Mouse (Mus musculus): ENCODE results near the gene Tprkb. TPM values are rescaled to one million over a fixed set of nuclear protein-coding genes. Genes with fewer than 3 reads are reported as not detected.
"Not testable (repeated sequence)": the region's sequence is repeated elsewhere in the genome, so short reads cannot be mapped to it uniquely, and the experiment has no call there.

Gene Tprkb
- polyA plus RNA-seq, 1 experiment from 2014 or later, result 45.9 TPM

DNA sequence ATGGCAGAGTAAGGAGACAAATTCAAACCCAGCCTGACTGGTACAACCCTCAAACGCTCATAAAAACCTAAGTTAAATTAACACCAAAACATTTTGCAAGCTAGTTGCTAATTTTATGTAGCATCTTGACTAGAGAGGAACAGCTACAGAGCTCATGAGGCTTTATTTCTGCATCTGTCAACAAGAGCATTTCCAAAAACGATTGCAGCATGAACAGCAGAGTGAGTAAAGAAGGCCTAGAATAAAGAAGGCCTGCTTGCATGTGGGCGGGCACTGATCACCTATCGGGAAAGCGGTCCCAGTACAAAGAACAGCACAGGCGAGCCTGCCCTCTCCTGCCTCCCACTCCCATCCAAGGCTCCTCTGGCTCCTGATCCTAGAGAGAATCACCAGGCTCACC, 36.9 kb downstream of the Tprkb start:
- Histone ChIP-seq H3K9me3 (no peaks in the 10 kb centered on the region), H3K36me3 (peaks cover 93% of the 10 kb centered on the region), H3K4me3 (no peak overlapping the region), H3K27ac (no peak overlapping the region), H3K4me1 (no peaks in the 10 kb centered on the region), H3K4me2 (no peak overlapping the region), H3K9ac (no peak overlapping the region), H3K27me3 (no peaks in the 10 kb centered on the region)
- ATAC-seq (ENCODE audit: insufficient number of reproducible peaks, insufficient read depth, low FRiP score, low TSS enrichment, low read depth), result no peak
- WGBS, result 91% methylated on average over 6 of the region's 6 CpGs

DNA sequence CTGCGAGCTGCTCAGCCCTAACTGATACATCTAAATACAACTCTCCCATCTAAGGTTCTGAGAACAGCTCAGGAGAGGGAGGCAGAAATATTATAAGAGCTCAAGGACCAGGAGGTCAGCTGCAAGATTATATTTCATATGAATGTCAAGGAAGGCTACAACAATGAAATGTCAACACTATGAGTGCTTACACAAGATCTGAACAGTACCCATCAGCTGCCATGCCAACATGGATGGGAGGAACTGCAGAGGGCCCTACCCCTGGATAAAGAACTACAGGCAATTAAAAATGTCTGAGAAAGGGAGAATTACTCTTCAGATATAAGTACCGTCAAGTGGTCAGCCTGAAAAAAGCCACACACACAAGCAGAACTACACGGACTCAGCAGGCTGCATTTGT, 45.9 kb downstream of the Tprkb start:
- no peak overlapping the region for H3K4me3 ChIP-seq
- 86% methylated on average over 3 of the region's 3 CpGs for WGBS
- no peak overlapping the region for H3K27ac ChIP-seq
- H3K9me3 ChIP-seq, result no peaks in the 10 kb centered on the region
- peaks cover 51% of the 10 kb centered on the region for H3K36me3 ChIP-seq
- no peak for ATAC-seq (ENCODE audit: insufficient number of reproducible peaks, insufficient read depth, low FRiP score, low TSS enrichment, low read depth)
- H3K4me2 ChIP-seq, result no peak overlapping the region
- H3K9ac ChIP-seq, result no peak overlapping the region
- H3K4me1 ChIP-seq, result peaks cover 10% of the 10 kb centered on the region
- no peaks in the 10 kb centered on the region for H3K27me3 ChIP-seq

DNA sequence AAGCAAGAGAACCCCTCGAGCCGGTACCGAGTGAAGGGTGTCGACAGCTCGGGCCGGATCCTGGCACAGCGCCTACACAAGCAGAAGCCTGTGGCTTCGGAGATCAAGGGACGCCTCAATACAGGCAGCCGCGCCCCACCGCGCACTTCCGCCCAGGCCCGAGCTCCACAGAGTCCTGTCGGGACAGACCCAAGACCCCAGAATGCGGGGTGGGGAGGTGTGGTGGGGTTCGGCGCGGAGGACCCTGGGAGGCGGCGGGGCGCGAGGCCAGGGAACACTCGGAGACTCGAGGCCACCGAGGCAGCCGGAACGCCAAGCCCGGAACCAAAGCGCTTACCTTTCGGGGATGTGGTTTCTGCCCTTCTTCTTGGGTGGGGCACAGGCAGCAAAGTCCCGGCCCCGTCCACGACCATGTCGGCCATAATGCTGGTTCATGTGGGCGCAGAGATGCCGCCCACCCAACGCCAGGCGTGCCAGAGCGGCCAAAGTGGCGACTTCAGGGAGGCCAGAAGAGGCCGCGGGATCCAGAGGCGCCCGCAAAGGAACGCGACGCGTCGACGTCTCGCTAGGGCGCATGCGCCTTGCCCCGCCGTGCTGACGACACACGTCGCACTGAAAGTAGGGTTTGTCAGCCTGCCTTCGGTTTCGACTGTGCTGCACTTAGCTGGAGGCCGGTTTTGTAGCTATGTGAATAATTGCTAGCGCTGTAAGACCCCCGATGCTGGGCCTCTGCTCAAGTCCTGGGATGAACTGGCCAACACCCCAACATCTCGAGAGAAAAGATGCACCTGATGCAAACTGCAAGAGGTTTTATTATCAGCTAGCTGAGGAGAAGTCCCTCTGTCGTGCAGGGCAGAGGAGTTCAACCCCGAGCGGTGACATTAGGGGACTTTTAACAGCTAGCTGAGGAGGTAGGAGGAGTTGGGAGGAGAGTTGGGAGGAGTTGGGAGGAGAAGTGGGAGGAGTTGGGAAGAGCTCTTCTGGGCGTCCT, 49.7 kb downstream of the Tprkb start, which contains the start of gene Dusp11:
Dusp11 (minus strand) TSS at position 567 of the 991 bp plus-strand sequence.
- H3K4me1 ChIP-seq, result peaks cover 10% of the 10 kb centered on the region
- H3K4me3 ChIP-seq, result peak within 1 kb of the TSS; percentile 85
- peak; percentile 92 for ATAC-seq (ENCODE audit: insufficient number of reproducible peaks, insufficient read depth, low FRiP score, low TSS enrichment, low read depth)
- peak within 1 kb of the TSS; percentile 77 for H3K4me2 ChIP-seq
- WGBS, result under 1% methylated on average over 69 of the region's 70 CpGs
- no peaks in the 10 kb centered on the region for H3K9me3 ChIP-seq
- H3K27ac ChIP-seq, result peak within 1 kb of the TSS; percentile 98
- H3K27me3 ChIP-seq, result no peaks in the 10 kb centered on the region
- H3K36me3 ChIP-seq, result peaks cover 18% of the 10 kb centered on the region
- peak within 1 kb of the TSS; percentile 95 for H3K9ac ChIP-seq

DNA sequence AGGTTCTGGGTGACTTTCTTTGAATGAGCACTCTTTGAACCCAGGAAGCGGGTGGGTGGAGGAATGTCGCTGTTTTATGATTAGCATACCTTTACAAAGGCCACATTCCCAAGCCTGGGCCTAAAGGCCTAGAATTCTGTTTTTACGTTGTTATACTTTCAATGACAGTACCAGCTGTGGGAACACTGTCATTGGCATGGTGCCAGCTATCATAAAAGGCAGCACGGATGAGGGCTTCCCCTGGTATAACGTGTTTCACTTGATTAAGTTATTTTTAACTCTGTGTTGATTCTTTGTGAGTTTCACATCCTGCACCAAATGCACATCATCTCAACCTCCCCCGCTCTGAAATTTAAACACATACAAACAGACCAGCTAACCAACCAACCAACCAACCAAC, 54.4 kb downstream of the Tprkb start:
- H3K9ac ChIP-seq; H3K9me3 ChIP-seq; H3K4me3 ChIP-seq; H3K36me3 ChIP-seq; H3K27me3 ChIP-seq; H3K27ac ChIP-seq; H3K4me2 ChIP-seq; H3K4me1 ChIP-seq; ATAC-seq (ENCODE audit: insufficient number of reproducible peaks, insufficient read depth, low FRiP score, low TSS enrichment, low read depth): not testable (repeated sequence)
- 35% methylated on average over 6 of the region's 6 CpGs for WGBS

DNA sequence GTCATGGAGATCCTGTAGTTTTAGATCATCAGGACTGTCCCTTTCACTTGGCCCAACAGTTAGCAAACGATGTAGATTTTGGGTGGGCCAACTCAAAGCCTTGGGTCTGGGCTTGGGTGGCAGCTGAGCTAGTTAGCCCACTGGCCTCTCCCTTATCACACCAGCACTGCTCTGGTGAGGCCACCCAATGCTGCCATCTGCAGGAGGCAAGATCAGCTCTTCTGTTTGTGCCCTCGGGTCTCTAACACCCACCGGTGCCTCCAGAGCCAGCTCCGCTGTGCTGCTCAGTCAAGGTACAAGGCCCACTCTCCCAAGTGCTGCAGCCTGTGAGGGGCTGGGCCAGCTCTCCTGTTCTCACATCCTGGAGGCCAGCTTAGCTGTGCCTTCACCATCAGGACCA, 55.0 kb downstream of the Tprkb start:
- Histone ChIP-seq H3K4me3 (no peak overlapping the region), H3K36me3 (no peaks in the 10 kb centered on the region), H3K4me1 (no peaks in the 10 kb centered on the region), H3K27ac (no peak overlapping the region), H3K4me2 (no peak overlapping the region), H3K27me3 (no peaks in the 10 kb centered on the region), H3K9me3 (no peaks in the 10 kb centered on the region), H3K9ac (no peak overlapping the region)
- ATAC-seq (ENCODE audit: insufficient number of reproducible peaks, insufficient read depth, low FRiP score, low TSS enrichment, low read depth), result no peak
- WGBS, result 87% methylated on average over 4 of the region's 4 CpGs

DNA sequence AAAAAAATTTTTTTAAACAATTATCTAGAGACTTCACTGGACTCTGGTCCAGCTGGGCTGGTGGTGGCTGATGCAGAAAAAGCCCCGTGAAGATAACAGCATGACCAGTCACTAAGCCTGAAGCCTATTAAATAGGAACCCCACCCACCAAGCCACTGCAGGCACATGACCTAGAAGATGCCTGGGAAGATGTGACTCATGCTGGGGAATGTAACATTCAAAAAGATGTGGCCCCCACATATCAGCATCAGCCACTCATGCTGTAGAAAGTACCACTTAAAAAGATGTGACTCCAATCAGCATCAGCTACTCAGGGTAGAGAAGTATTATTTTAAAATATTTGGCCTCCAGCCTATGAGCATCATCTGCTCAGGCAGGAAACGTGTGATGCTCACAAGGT, 58.2 kb downstream of the Tprkb start:
- no peak for ATAC-seq (ENCODE audit: insufficient number of reproducible peaks, insufficient read depth, low FRiP score, low TSS enrichment, low read depth)
- Histone ChIP-seq H3K4me2 (no peak overlapping the region), H3K4me1 (peaks cover 6% of the 10 kb centered on the region; the same call in 1 of the 2 replicates), H3K27ac (no peak overlapping the region), H3K36me3 (no peaks in the 10 kb centered on the region), H3K4me3 (no peak overlapping the region), H3K9ac (no peak overlapping the region), H3K9me3 (no peaks in the 10 kb centered on the region), H3K27me3 (no peaks in the 10 kb centered on the region)
- WGBS, result 67% methylated on average over 2 of the region's 2 CpGs

DNA sequence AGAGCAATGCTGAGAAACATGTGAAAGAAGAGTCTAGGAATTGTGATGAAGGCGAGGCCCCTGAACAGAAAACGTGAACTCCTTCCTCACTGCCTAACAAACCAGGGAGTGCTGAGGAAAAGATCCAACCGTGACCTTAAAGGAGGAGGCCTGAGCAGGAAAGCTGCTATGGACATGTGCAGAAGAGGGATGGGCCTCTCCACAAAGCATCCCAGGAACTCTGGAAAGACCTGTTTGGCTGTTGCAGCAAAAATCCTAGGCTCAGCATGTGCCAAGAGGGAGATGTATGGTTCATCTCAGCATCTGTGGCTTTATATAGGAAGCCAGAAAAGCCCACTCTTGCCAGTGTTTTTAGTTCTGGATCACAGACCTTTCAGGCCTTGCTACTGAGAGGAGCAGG, 61.0 kb downstream of the Tprkb start:
- Histone ChIP-seq H3K4me3 (no peak overlapping the region), H3K36me3 (no peaks in the 10 kb centered on the region), H3K27me3 (no peaks in the 10 kb centered on the region), H3K4me2 (no peak overlapping the region), H3K9ac (no peak overlapping the region), H3K9me3 (no peaks in the 10 kb centered on the region), H3K4me1 (peaks cover 6% of the 10 kb centered on the region; the same call in 1 of the 2 replicates), H3K27ac (no peak overlapping the region)
- 55% methylated on average over 3 of the region's 3 CpGs for WGBS
- ATAC-seq (ENCODE audit: insufficient number of reproducible peaks, insufficient read depth, low FRiP score, low TSS enrichment, low read depth), result no peak

DNA sequence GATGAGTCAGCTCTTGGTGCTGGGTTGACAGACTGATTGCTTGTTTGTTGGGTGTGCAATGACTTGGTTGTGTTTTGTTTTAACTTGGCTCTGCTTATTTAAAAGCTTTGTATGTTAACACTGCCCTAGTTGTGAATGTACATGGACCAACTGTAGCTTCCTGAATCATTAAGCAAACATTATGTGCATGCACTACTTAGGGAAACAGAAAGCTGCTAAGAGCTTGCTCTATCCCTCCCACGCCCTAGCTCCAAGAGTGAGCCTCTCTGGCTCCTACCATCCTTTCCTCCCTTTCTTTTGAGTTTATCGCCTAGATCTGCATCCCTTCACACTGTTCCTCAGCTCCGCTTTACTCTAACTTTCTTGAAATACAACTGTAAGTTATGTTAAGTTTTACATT, 61.7 kb downstream of the Tprkb start:
- Histone ChIP-seq H3K9ac (no peak overlapping the region), H3K27me3 (no peaks in the 10 kb centered on the region), H3K4me3 (no peak overlapping the region), H3K36me3 (no peaks in the 10 kb centered on the region), H3K9me3 (no peaks in the 10 kb centered on the region), H3K27ac (no peak overlapping the region), H3K4me1 (peaks cover 6% of the 10 kb centered on the region; the same call in 1 of the 2 replicates), H3K4me2 (no peak overlapping the region)
- WGBS, result 79% methylated on average over 3 of the region's 3 CpGs
- ATAC-seq (ENCODE audit: insufficient number of reproducible peaks, insufficient read depth, low FRiP score, low TSS enrichment, low read depth), result no peak

DNA sequence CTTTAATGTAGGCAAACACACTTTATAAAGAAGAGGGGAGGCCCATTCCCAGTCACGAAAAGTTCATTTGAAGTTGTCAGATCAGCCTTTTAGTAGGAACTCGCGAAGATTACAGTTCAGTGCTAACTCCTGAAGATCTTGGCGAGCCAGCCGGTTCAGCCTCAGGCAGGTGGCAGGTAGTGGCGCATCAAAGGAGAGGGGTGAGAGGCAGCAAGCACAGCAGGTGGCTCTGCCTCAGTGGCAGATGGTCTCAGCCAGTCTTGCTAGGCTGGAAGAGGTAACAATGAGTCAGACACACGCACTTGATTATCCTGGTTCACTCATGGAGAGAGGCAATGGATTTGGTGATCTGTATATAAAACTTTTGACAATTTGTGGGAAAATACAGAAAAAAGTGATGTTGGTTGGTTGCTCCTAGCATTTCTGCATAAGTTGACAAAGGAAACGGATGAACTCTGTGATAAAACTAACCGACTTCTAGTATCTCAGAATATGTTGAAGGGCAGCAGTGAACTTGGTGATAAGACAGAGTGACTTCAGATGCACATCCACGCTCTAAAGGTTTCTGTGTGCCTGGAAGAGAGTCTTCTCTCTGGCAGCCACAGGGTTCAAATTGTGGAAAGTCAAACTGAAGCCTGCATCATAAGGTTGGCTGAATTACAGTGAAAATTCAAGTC, 63.4 kb downstream of the Tprkb start:
- no peaks in the 10 kb centered on the region for H3K9me3 ChIP-seq
- 58% methylated on average over 10 of the region's 10 CpGs for WGBS
- H3K36me3 ChIP-seq, result no peaks in the 10 kb centered on the region
- no peak for ATAC-seq (ENCODE audit: insufficient number of reproducible peaks, insufficient read depth, low FRiP score, low TSS enrichment, low read depth)
- no peak overlapping the region for H3K4me2 ChIP-seq
- H3K4me1 ChIP-seq, result peaks cover 6% of the 10 kb centered on the region; the same call in 1 of the 2 replicates
- no peak overlapping the region for H3K27ac ChIP-seq
- no peaks in the 10 kb centered on the region for H3K27me3 ChIP-seq
- no peak overlapping the region for H3K9ac ChIP-seq
- no peak overlapping the region for H3K4me3 ChIP-seq

DNA sequence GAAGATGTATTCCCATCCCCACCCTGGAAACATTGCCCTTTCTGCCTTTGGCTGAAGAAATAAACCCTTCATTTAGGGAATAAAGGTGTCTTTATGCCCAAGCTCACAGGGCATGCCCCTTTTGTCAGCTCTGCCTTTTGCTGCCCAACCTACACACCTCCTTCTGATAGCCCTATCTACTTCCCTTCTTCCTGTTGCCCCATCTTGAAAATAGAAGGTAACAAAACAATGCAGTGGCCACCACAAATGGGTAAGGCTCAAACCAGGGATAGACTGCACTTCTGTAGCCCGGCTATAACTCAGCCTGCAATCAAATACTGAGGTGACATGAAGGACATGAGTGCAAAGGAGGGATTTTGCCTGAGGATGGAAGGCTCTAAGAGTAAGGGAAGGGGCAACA, 64.1 kb downstream of the Tprkb start:
- Histone ChIP-seq H3K4me1 (peaks cover 6% of the 10 kb centered on the region; the same call in 1 of the 2 replicates), H3K9me3 (no peaks in the 10 kb centered on the region), H3K27me3 (no peaks in the 10 kb centered on the region), H3K4me2 (no peak overlapping the region), H3K9ac (no peak overlapping the region), H3K27ac (no peak overlapping the region), H3K36me3 (no peaks in the 10 kb centered on the region), H3K4me3 (no peak overlapping the region)
- 84% methylated on average over 1 of the region's 1 CpGs for WGBS
- no peak for ATAC-seq (ENCODE audit: insufficient number of reproducible peaks, insufficient read depth, low FRiP score, low TSS enrichment, low read depth)

DNA sequence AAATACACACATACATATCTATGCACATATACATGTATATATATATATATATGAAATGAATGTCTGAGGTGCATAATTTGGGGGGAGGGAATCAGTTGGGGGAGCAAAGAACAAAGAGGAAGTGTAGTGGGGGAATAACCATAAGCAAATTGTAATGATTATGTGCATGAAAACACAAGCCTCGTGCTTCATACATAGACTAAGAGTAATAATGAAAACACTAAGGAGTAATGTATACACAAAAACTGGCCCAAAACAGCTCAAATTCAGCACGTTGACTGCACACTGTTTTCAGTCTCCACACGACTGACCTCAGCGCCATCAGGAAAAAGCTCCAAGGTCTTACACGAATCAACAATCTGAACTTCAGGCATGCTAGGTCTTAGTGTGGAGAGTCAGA, 64.6 kb downstream of the Tprkb start:
- 79% methylated on average over 5 of the region's 5 CpGs for WGBS
- H3K27ac ChIP-seq, result no peak overlapping the region
- no peaks in the 10 kb centered on the region for H3K27me3 ChIP-seq
- H3K4me1 ChIP-seq, result peaks cover 6% of the 10 kb centered on the region; the same call in 1 of the 2 replicates
- H3K4me2 ChIP-seq, result no peak overlapping the region
- no peaks in the 10 kb centered on the region for H3K36me3 ChIP-seq
- H3K9me3 ChIP-seq, result no peaks in the 10 kb centered on the region
- no peak for ATAC-seq (ENCODE audit: insufficient number of reproducible peaks, insufficient read depth, low FRiP score, low TSS enrichment, low read depth)
- H3K4me3 ChIP-seq, result no peak overlapping the region
- H3K9ac ChIP-seq, result no peak overlapping the region

DNA sequence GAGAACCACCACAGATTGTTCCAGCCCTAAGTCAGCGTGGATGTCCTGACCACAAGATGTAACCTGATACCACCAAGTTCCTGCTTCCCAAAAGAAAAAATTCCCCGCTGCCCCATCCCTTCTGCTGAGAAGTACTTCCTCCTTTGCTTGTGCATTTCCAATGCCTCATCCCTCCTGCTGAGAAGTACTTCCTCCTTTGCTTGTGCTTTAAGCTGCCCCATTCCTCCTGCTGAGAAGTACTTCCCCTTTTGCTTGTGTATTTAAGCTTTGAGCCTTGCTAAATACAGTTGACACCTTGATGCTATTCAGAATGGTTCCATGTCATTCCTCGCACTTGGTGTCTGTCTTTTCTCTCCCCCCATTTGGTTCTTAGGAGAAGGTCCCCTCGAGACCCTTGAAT, 67.1 kb downstream of the Tprkb start:
- H3K36me3 ChIP-seq; H3K9ac ChIP-seq; H3K4me2 ChIP-seq; H3K4me3 ChIP-seq; H3K27ac ChIP-seq; ATAC-seq (ENCODE audit: insufficient number of reproducible peaks, insufficient read depth, low FRiP score, low TSS enrichment, low read depth); H3K27me3 ChIP-seq; H3K4me1 ChIP-seq; H3K9me3 ChIP-seq: not testable (repeated sequence)
- 72% methylated on average over 4 of the region's 4 CpGs for WGBS

Measured in embryonic facial prominence, embryonic 13.5 days (tissue).